Mouse (Mus musculus): ENCODE measurements at regions not wholly inside any gene's neighbourhood (a gene's known extent, or its start where the extent isn't known, plus 50 kb on each side); places are given as distances from the start of the nearest gene placed in this dataset.

GRCm38 (mm10) chr1:41810318-41810964 lies 885.1 kb upstream of the Pou3f3 start:
- peak; percentile 89 for DNase-seq (ENCODE audit: low read depth, low spot score)

DNA sequence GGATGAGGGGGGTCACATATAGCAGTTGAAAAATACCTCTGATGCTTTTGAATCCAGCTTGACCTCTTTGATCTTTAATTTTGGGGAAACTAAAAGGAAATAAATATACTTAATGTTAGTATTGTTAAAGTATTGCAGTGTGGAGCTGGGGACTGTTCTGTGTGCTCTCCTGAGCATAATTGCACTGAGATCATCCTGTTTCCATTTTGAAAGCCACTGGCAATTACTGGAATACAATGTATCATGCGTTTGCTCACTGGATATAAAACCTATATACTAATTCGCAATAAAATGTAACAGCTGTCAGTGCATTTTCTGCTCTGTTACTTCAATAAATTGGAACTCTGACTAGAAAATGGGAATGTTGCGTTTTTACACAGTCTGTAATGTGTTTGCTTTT lies 884.4 kb upstream of the Pou3f3 start:
- DNase-seq (ENCODE audit: low read depth, low spot score): no peak

GRCm38 (mm10) chr1:41812071-41812470 lies 883.5 kb upstream of the Pou3f3 start:
- no peak for DNase-seq (ENCODE audit: low read depth, low spot score)

DNA sequence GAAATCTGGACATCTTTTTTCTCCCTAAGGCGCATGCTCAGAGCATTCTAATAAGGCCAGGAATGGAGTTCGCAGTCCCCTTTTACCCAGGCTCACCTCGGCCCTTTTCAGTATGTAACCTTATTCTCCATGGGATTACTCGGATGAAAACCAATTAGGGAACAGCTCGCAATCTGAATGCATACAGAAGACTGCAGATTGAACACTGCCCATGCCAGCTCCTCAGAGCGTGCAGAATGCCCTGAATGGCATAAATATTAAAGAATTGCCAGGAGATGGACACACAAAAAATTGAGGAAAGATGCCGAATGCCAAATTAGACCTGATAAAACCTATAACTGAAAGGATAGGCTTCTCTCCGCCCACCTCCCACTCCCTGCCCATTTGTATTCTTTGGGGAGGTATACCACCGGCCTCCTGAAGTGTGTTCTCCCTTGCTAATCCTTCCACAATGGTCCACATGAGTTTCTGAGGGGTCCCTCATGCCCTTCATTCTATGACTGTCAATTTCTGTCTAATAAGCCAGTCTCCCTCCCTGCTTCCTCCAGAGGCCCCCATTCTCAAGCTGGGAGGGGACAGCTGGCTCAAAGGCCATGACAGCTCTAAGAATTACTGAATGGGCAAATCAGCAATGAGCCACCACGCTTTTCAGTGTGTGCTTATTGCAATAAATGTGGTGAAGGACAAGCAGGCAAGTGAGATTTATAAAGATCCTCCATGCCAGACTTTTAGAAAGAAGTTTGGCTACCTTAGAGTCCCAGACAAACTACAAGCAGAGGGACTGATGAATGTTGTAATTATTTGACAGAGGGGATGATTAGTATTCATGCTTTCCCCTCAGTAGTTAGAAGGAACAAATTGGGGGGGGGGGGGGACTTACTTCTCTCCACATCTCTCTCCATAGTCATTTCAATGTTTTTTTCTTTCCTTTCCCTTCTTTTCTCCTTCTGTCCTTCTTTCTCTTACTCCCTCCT lies 881.2 kb upstream of the Pou3f3 start:
- no peak for DNase-seq (ENCODE audit: low read depth, low spot score)

GRCm38 (mm10) chr1:41815021-41815420 lies 880.5 kb upstream of the Pou3f3 start:
- DNase-seq (ENCODE audit: low read depth, low spot score): no peak

DNA sequence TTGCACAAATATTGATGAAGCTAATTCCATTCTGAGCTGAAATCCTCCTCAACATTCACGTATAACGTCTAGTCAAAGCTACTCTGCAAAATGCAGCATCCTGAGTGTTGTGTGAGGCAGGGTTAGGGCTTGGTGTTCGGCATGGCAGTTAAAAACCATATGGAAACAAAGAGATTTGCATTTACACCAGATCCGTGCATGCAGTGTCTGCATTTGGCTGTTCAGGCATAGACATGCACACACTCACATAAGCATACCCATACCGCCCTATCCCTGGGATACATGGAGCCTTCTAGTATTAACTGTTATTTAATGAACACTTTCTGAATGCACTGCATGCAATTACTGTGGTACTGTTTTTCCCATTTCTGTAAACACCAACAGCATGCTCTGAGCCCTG lies 872.8 kb upstream of the Pou3f3 start:
- no peak for DNase-seq (ENCODE audit: low read depth, low spot score)

DNA sequence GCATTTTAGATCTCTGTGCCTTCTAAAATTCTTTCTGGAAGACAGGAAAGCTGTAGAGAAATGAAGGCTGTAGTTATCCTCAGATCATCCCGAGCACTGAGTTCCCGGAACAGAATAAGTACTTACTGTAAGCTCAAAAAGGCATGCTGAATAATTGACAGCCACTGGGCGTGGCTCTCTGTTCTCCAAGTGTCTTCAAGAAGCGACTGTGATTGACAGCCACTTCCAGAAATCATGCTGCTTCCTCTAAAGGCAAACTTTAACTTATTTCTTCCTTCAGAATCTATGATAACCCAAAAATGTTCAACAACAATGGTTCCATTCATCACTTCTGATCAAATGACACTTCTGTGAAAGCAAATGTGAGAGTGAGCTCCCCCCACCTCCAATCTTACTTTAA lies 870.3 kb upstream of the Pou3f3 start:
- no peak for DNase-seq (ENCODE audit: low read depth, low spot score)

DNA sequence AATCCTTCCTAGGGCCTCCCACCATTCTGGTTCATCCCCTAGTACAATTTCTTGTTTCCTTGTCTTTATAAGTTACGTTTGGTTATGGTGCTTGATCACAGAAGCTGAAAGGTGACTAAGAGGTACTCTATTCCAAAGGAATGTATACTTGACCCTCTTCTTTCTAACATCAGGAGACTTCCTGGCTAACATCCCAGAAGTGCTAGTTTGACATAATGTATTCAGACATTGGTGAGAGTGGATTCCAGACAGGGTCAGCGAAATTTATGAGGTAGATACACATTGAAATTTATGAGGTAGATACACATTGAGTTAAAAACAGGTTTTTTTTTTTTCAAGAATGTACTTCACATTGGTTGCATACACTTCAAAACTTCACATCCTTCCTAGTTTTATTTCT lies 863.9 kb upstream of the Pou3f3 start:
- no peak for DNase-seq (ENCODE audit: low read depth, low spot score)

Measured in brain, embryonic 18.5 days (tissue).